Mouse (Mus musculus) testis, postnatal 10 days (tissue): ENCODE measurements at regions not wholly inside any gene's neighbourhood (a gene's known extent, or its start where the extent isn't known, plus 50 kb on each side); places are given as distances from the start of the nearest gene placed in this dataset.

ENCODE experiments used
- DNase-seq: peaks from one replicate; pipeline ENCODE4 v3.0.0; 2021; ENCODE audit warnings: low spot score

- no peak for DNase-seq
Measured at GRCm38 (mm10) chr8:127908436-127908835, 450.0 kb upstream of the Nrp1 start.

GRCm38 (mm10) chr8:127909580-127909979 is 448.8 kb upstream of the Nrp1 start:
- DNase-seq = no peak

- no peak for DNase-seq
Measured at GRCm38 (mm10) chr8:127914086-127914485, 444.3 kb upstream of the Nrp1 start.

GRCm38 (mm10) chr8:127914914-127915313 is 443.5 kb upstream of the Nrp1 start:
- DNase-seq = no peak

- no peak for DNase-seq
Measured at GRCm38 (mm10) chr8:127915591-127916028, 442.8 kb upstream of the Nrp1 start.

- no peak for DNase-seq
Measured at GRCm38 (mm10) chr8:127921925-127922324, 436.5 kb upstream of the Nrp1 start.

GRCm38 (mm10) chr8:127923321-127923720 is 435.1 kb upstream of the Nrp1 start:
- no peak for DNase-seq

GRCm38 (mm10) chr8:127932276-127932675 is 426.1 kb upstream of the Nrp1 start:
- DNase-seq = no peak

- no peak for DNase-seq
Measured at GRCm38 (mm10) chr8:127936792-127937435, 421.5 kb upstream of the Nrp1 start.

- DNase-seq = no peak
Measured at GRCm38 (mm10) chr8:127939284-127939985, 419.0 kb upstream of the Nrp1 start.

- DNase-seq = no peak
Measured at GRCm38 (mm10) chr8:127939986-127940359, 418.4 kb upstream of the Nrp1 start.

- no peak for DNase-seq
Measured at GRCm38 (mm10) chr8:127942319-127942718, 416.1 kb upstream of the Nrp1 start.

- DNase-seq = no peak
Measured at GRCm38 (mm10) chr8:127944955-127945498, 413.4 kb upstream of the Nrp1 start.

GRCm38 (mm10) chr8:127957571-127957970 is 400.8 kb upstream of the Nrp1 start:
- no peak for DNase-seq

GRCm38 (mm10) chr8:127958351-127959044 is 399.9 kb upstream of the Nrp1 start:
- no peak for DNase-seq

GRCm38 (mm10) chr8:127962862-127963261 is 395.5 kb upstream of the Nrp1 start:
- no peak for DNase-seq

GRCm38 (mm10) chr8:127963625-127964024 is 394.8 kb upstream of the Nrp1 start:
- no peak for DNase-seq

GRCm38 (mm10) chr8:127964801-127965200 is 393.6 kb upstream of the Nrp1 start:
- no peak for DNase-seq

- DNase-seq = no peak
Measured at GRCm38 (mm10) chr8:127965341-127965740, 393.1 kb upstream of the Nrp1 start.

- DNase-seq = no peak
Measured at GRCm38 (mm10) chr8:127968026-127968425, 390.4 kb upstream of the Nrp1 start.

GRCm38 (mm10) chr8:127973194-127973593 is 385.2 kb upstream of the Nrp1 start:
- DNase-seq = no peak

GRCm38 (mm10) chr8:127977746-127978145 is 380.7 kb upstream of the Nrp1 start:
- DNase-seq = no peak
